Mouse (Mus musculus) E14TG2a.4 (cell line): ENCODE results near the gene Abcd1.

Experiments used
- H3K27me3 ChIP-seq: 2 replicates; pipeline ENCODE4 v1.6.1; 2014; ENCODE audit warnings: low read length, control low read depth; ENCODE audit not compliant: insufficient read depth
- H3K36me3 ChIP-seq: 2 replicates; pipeline ENCODE4 v1.6.1; 2014; ENCODE audit warnings: low read length, control low read depth; ENCODE audit not compliant: insufficient read depth
- H3K4me1 ChIP-seq: replicated peaks from 2 replicates; pipeline ENCODE4 v1.6.1; 2014; ENCODE audit warnings: low read depth, low read length, control low read depth
- H3K4me3 ChIP-seq: replicated peaks from 2 replicates; pipeline ENCODE4 v1.5.1; 2014; ENCODE audit warnings: mild to moderate bottlenecking, low read length
- H3K9me3 ChIP-seq: 2 replicates; pipeline ENCODE4 v1.6.1; 2014; ENCODE audit warnings: low read length, control low read depth
- CTCF ChIP-seq: conservative IDR thresholded peaks from 2 replicates; pipeline ENCODE4 v1.5.1; 2014; ENCODE audit warnings: low read length
- NANOG ChIP-seq: IDR thresholded peaks from 2 replicates; pipeline ENCODE4 v1.6.1; 2014; ENCODE audit warnings: borderline replicate concordance, low read length, mixed read lengths
- POU5F1 ChIP-seq: IDR thresholded peaks from 2 replicates; pipeline ENCODE4 v1.6.1; 2014; ENCODE audit warnings: low read length, borderline replicate concordance

Gene Abcd1

DNA sequence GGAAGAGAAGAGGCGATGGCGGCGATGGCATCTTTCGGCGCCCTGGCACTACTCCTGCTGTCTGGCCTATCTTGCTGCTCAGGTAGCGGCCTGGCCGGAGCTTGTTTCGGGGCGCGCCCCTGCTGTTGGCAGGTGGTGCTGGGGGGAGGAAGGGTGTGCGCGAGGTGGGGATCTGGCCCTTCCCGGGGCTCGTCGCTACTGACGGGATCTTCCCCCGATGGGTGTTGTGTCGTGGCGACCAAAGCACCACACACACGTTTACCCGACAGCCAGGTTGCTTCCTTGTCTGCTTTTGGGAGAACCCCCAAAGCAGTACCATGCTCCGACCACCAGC is 70.8 kb downstream of the Abcd1 start:
- Histone ChIP-seq H3K27me3 (no peaks in the 10 kb centered on the region), H3K36me3 (peaks cover 74% of the 10 kb centered on the region), H3K9me3 (no peaks in the 10 kb centered on the region), H3K4me3 (peak overlapping the region; percentile 89), H3K4me1 (peaks cover 63% of the 10 kb centered on the region)
- TF ChIP-seq NANOG (no peak), POU5F1 (no peak), CTCF (no peak)
